Mouse (Mus musculus): ENCODE measurements around the gene Kbtbd6. TPM values are rescaled to one million over a fixed set of nuclear protein-coding genes. Genes with fewer than 3 reads are reported as not detected.
A peak's percentile ranks its signal among the peaks of the same experiment; 100 is the strongest.

The Kbtbd6 gene
- polyA plus RNA-seq, 1 experiment: 0.65 TPM

DNA sequence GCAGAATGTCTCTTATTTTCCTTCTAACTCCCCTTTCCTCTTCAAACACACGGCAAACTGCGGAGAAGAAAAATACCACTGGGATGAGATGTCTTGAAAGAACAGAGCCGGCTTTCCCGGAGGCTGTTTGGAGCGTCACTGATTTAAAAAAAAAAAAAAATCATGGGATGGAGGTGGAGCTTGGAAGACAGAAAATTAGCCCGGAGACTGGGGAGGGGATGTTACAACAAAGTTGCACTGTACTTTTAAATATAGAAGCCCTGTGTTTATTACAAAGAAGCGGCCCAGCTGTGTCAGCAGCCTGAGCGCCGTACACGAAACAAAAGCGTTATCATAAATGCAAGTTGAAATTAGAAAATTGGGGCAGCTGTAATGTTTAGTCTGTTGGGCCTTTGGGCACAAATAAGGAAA, 30.6 kb downstream of the Kbtbd6 start:
- WGBS: under 1% methylated on average over 11 of the region's 11 CpGs
- no peaks in the 10 kb centered on the region for H3K36me3 ChIP-seq (ENCODE audit: control insufficient read depth, insufficient read depth, low read length)
- peaks cover 7% of the 10 kb centered on the region for H3K4me1 ChIP-seq (ENCODE audit: control insufficient read depth, insufficient read depth, insufficient read length, low read length)
- H3K27me3 ChIP-seq (ENCODE audit: control insufficient read depth, insufficient read depth, low read length): no peaks in the 10 kb centered on the region
- TF ChIP-seq CTCF (IDR thresholded peaks at IDR 0.05; ENCODE audit: extremely low read depth, insufficient read length, insufficient replicate concordance, low read depth, low read length): no peak
- TF ChIP-seq POLR2A (IDR thresholded peaks at IDR 0.05; ENCODE audit: low read depth, low read length): no peak
- peak overlapping the region; percentile 100 for H3K27ac ChIP-seq (ENCODE audit: insufficient read depth, low read depth, low read length)
- H3K4me3 ChIP-seq (ENCODE audit: low read depth, low read length): peak overlapping the region; percentile 85

DNA sequence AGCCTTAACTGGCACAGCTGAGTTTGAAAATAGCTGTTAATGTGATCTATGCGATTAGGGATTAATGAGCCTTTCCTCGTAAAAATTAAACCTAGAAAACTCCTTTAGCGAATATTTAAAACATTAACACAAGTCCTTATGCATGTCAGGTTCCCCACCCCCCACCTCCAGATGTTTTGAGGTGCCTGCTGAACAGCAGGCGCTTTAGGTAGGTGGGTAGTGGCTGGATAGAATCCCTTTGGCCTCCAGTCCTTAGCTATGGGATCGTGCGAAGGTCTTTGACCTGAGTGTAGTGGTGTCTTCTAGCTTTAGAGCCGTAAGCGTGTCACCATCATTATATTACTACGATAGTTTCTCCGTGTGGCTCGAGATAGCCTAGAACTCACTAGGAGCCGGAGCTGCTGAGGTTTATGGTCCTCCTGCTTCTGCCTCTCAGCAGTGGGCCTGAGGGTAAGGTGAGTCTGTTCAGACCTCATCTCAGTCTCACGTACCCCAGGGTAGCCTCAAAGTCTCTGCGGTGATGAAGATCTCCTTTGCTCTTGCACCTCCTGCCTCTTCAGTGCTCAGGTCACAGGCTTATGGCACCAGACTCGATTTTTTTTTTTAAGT, 31.2 kb downstream of the Kbtbd6 start:
- WGBS: 11% methylated on average over 15 of the region's 15 CpGs

DNA sequence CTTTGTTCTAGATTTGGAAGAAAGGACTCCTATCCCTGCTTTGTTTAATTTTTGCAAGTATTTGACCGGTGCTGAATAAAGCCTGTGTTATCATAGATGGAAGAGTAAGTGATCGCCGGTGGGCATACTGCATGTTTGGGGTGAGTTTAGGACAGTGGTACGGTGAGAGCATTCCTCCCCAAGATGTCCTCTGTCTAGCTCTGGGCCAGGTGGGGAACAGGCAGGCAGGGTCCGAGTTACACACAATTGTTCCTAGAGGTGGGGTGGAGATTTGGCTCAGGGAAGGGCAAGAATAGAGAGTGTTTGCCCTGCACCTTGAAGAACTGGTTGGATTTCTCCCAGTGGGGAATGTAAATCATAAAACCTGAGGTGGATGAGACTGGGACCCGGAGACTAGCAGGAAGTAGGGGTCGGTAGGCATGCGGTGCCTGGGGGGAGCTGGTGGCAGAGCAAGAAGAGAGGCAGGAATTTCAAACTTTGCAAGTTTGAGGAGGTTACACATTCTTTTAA, 32.0 kb downstream of the Kbtbd6 start:
- 19% methylated on average over 8 of the region's 8 CpGs for WGBS
- no peaks in the 10 kb centered on the region for H3K36me3 ChIP-seq (ENCODE audit: control insufficient read depth, insufficient read depth, low read length)
- H3K4me1 ChIP-seq (ENCODE audit: control insufficient read depth, insufficient read depth, insufficient read length, low read length): peaks cover 11% of the 10 kb centered on the region
- H3K27ac ChIP-seq (ENCODE audit: insufficient read depth, low read depth, low read length): 0 out of 2 replicates have a peak overlapping the region, but pooled peaks have one; percentile 39
- H3K4me3 ChIP-seq (ENCODE audit: low read depth, low read length): peak overlapping the region; percentile 49
- no peaks in the 10 kb centered on the region for H3K27me3 ChIP-seq (ENCODE audit: control insufficient read depth, insufficient read depth, low read length)
- TF ChIP-seq POLR2A (IDR thresholded peaks at IDR 0.05; ENCODE audit: low read depth, low read length) (no peak), CTCF (IDR thresholded peaks at IDR 0.05; ENCODE audit: extremely low read depth, insufficient read length, insufficient replicate concordance, low read depth, low read length) (no peak)

More for the DNA sequence above, 31.2 kb downstream of the Kbtbd6 start:
- Histone ChIP-seq H3K36me3 (ENCODE audit: control insufficient read depth, insufficient read depth, low read length) (no peaks in the 10 kb centered on the region), H3K27me3 (ENCODE audit: control insufficient read depth, insufficient read depth, low read length) (no peaks in the 10 kb centered on the region), H3K4me1 (ENCODE audit: control insufficient read depth, insufficient read depth, insufficient read length, low read length) (peaks cover 7% of the 10 kb centered on the region), H3K27ac (ENCODE audit: insufficient read depth, low read depth, low read length) (peak overlapping the region; percentile 100), H3K4me3 (ENCODE audit: low read depth, low read length) (peak overlapping the region; percentile 85)
- no peak for TF ChIP-seq CTCF (IDR thresholded peaks at IDR 0.05; ENCODE audit: extremely low read depth, insufficient read length, insufficient replicate concordance, low read depth, low read length)
- no peak for TF ChIP-seq POLR2A (IDR thresholded peaks at IDR 0.05; ENCODE audit: low read depth, low read length)

DNA sequence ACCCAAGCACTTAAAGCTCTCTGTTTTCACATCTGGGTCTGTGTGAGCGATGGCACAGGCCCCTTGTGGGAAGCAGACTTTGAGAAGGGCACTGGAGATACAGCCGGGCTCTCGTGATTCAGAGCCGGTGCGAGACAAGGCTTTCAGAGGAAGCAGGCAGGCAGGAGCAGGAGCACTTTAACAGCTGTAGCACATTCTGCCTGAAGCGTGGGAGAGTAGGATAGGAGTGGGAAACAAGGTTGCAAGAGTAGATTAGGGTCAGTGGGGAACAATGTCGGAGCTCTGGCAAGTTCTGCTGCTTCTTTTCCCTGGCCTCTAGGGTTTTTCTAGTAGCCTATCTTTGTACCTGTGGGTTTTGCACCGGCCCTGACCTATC, 35.0 kb downstream of the Kbtbd6 start:
- 11% methylated on average over 8 of the region's 8 CpGs for WGBS
- H3K36me3 ChIP-seq (ENCODE audit: control insufficient read depth, insufficient read depth, low read length): peaks cover 2% of the 10 kb centered on the region; the same call in 1 of the 2 replicates
- peaks cover 14% of the 10 kb centered on the region for H3K4me1 ChIP-seq (ENCODE audit: control insufficient read depth, insufficient read depth, insufficient read length, low read length)
- no peaks in the 10 kb centered on the region for H3K27me3 ChIP-seq (ENCODE audit: control insufficient read depth, insufficient read depth, low read length)
- TF ChIP-seq POLR2A (IDR thresholded peaks at IDR 0.05; ENCODE audit: low read depth, low read length) (no peak), CTCF (IDR thresholded peaks at IDR 0.05; ENCODE audit: extremely low read depth, insufficient read length, insufficient replicate concordance, low read depth, low read length) (no peak)
- H3K27ac ChIP-seq (ENCODE audit: insufficient read depth, low read depth, low read length): peak overlapping the region; percentile 58
- peak overlapping the region; percentile 45 for H3K4me3 ChIP-seq (ENCODE audit: low read depth, low read length)

DNA sequence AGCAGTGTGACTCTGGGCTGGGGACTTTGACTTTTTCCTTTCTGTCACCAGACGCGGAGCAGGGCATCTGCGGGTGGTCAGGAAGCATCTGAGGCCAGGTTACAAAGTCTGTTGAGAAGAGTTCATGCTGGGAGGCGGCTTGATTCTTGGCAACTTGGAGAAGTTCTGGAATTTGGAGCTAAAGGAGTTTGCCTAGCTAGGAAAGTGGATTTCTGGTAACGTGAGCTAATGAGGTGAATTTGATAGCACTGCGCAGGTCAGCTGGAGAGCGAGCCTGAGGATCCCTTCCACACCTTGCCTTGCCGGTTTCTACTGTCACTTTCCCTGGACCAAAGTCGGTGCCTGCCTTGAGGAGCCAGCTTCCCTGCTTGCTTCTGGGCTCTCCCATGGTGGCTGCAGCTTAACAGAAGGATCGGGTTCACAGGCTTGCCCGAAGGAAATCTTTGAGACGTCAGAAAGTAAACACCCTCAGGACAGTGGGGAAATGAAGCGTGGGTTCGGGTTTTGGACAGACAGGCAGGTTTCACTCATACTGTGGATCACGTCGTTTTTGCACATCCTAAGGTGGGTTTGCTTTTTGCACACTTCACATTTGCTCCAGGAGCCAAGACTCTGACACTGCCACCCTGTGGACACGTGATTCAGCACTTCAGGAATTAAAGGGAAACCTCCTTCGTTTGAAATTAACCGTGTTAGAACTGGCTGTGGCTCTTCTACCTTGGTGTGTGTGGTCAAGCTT, 35.5 kb downstream of the Kbtbd6 start:
- H3K4me3 ChIP-seq (ENCODE audit: low read depth, low read length): peak overlapping the region; percentile 45
- H3K36me3 ChIP-seq (ENCODE audit: control insufficient read depth, insufficient read depth, low read length): peaks cover 4% of the 10 kb centered on the region; the same call in 1 of the 2 replicates
- 7% methylated on average over 19 of the region's 19 CpGs for WGBS
- peak overlapping the region; percentile 58 for H3K27ac ChIP-seq (ENCODE audit: insufficient read depth, low read depth, low read length)
- no peaks in the 10 kb centered on the region for H3K27me3 ChIP-seq (ENCODE audit: control insufficient read depth, insufficient read depth, low read length)
- no peak for TF ChIP-seq POLR2A (IDR thresholded peaks at IDR 0.05; ENCODE audit: low read depth, low read length)
- no peak for TF ChIP-seq CTCF (IDR thresholded peaks at IDR 0.05; ENCODE audit: extremely low read depth, insufficient read length, insufficient replicate concordance, low read depth, low read length)
- H3K4me1 ChIP-seq (ENCODE audit: control insufficient read depth, insufficient read depth, insufficient read length, low read length): peaks cover 14% of the 10 kb centered on the region

DNA sequence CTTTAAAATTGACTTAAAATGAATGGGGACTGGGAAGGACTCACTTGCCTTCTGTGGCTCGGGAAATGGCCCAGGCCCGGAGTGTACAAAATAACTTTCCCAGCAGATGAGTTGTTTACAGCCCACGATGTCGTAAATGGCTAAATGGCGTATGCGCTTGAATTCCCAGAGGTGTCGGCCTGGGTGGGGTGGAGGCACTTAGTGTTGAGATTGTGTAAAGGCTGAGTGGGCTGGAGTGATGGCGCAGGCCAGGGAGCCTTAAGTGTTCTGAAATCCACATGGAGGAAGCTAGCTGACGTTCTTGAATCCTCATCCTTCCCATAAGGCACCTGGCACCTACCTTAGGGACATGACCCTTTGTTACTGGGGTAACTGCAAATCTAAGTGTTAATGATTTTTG, 36.9 kb downstream of the Kbtbd6 start:
- Histone ChIP-seq H3K36me3 (ENCODE audit: control insufficient read depth, insufficient read depth, low read length) (peaks cover 6% of the 10 kb centered on the region; the same call in 1 of the 2 replicates), H3K4me3 (ENCODE audit: low read depth, low read length) (no peak overlapping the region), H3K27ac (ENCODE audit: insufficient read depth, low read depth, low read length) (peak overlapping the region; percentile 44; the same call in 1 of the 2 replicates), H3K4me1 (ENCODE audit: control insufficient read depth, insufficient read depth, insufficient read length, low read length) (peaks cover 17% of the 10 kb centered on the region), H3K27me3 (ENCODE audit: control insufficient read depth, insufficient read depth, low read length) (no peaks in the 10 kb centered on the region)
- TF ChIP-seq CTCF (IDR thresholded peaks at IDR 0.05; ENCODE audit: extremely low read depth, insufficient read length, insufficient replicate concordance, low read depth, low read length): no peak
- 31% methylated on average over 9 of the region's 9 CpGs for WGBS

DNA sequence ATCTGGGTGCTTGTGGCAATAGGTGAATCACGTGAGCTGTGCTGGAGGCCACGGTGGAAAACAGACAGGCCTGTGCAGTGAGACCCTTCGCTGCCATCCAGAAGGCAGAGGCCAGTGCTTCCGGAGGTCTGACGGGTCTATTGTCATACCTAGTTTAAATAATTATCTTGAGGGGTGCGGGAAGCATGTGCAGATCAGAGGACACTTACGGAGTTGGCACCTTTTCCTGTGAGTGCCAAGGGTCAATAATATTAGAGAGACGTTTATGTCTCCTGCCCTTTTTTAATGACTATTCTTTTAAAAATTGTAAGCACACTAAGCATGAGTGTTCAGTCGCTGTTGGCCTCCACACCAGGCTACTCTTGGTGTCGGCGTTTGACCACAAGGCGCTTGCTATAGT, 37.5 kb downstream of the Kbtbd6 start:
- TF ChIP-seq POLR2A (IDR thresholded peaks at IDR 0.05; ENCODE audit: low read depth, low read length) (no peak), CTCF (IDR thresholded peaks at IDR 0.05; ENCODE audit: extremely low read depth, insufficient read length, insufficient replicate concordance, low read depth, low read length) (no peak)
- Histone ChIP-seq H3K36me3 (ENCODE audit: control insufficient read depth, insufficient read depth, low read length) (peaks cover 6% of the 10 kb centered on the region; the same call in 1 of the 2 replicates), H3K4me1 (ENCODE audit: control insufficient read depth, insufficient read depth, insufficient read length, low read length) (peaks cover 20% of the 10 kb centered on the region), H3K27me3 (ENCODE audit: control insufficient read depth, insufficient read depth, low read length) (no peaks in the 10 kb centered on the region), H3K27ac (ENCODE audit: insufficient read depth, low read depth, low read length) (no peak overlapping the region), H3K4me3 (ENCODE audit: low read depth, low read length) (peak overlapping the region; percentile 7; the same call in 1 of the 2 replicates)
- 35% methylated on average over 12 of the region's 12 CpGs for WGBS

All from small intestine, adult 2 months (tissue).